Mouse (Mus musculus) MEL (cell line): Measurements from ENCODE around the gene Garnl3.

Experiments used
- CTCF ChIP-seq, 3 experiments: IDR thresholded peaks in 2 of 3; conservative IDR thresholded peaks in 1 of 3; 2 replicates each; pipeline ENCODE4 v1.5.1; 2011 to 2012; ENCODE audit warnings: low read length in 3 of 3, low read depth in 2 of 3, mild to moderate bottlenecking in 2 of 3, improper control_type of control experiment in 1 of 3, inconsistent platforms in 1 of 3, mixed read lengths in 1 of 3, moderate library complexity in 1 of 3; ENCODE audit not compliant: control insufficient read depth in 1 of 3, insufficient read depth in 1 of 3, poor library complexity in 1 of 3, severe bottlenecking in 1 of 3
- E2F4 ChIP-seq: IDR thresholded peaks from 2 replicates; pipeline ENCODE4 v1.6.1; 2011; ENCODE audit warnings: low read depth, low read length, improper control_type of control experiment, borderline replicate concordance
- ELF1 ChIP-seq: IDR thresholded peaks from 2 replicates; pipeline ENCODE4 v1.6.1; 2014; ENCODE audit warnings: low read depth, mild to moderate bottlenecking, inconsistent platforms, low read length, improper control_type of control experiment, moderate library complexity
- EP300 ChIP-seq, 2 experiments: IDR thresholded peaks; 2 replicates each; pipeline ENCODE4 v1.6.1; 2011; ENCODE audit warnings: improper control_type of control experiment in 2 of 2, low read length in 2 of 2, low read depth in 1 of 2, mild to moderate bottlenecking in 1 of 2
- GABPA ChIP-seq: IDR thresholded peaks from 2 replicates; pipeline ENCODE4 v1.6.1; 2012; ENCODE audit warnings: low read depth, mild to moderate bottlenecking, inconsistent platforms, low read length, improper control_type of control experiment, moderate library complexity
- GATA1 ChIP-seq: IDR thresholded peaks from 2 replicates; pipeline ENCODE4 v1.6.1; 2011; ENCODE audit warnings: low read depth, low read length, improper control_type of control experiment
- MAX ChIP-seq: IDR thresholded peaks from 2 replicates; pipeline ENCODE4 v1.6.1; 2011; ENCODE audit warnings: low read length, improper control_type of control experiment
- MEF2A ChIP-seq: IDR thresholded peaks from 2 replicates; pipeline ENCODE4 v1.6.1; 2014; ENCODE audit warnings: low read depth, mild to moderate bottlenecking, inconsistent platforms, low read length, improper control_type of control experiment; ENCODE audit not compliant: poor library complexity, insufficient replicate concordance, severe bottlenecking; ENCODE audit errors: extremely low read depth
- POLR2A ChIP-seq, 2 experiments: IDR thresholded peaks; 2 replicates each; pipeline ENCODE4 v1.6.1; 2011 to 2012; ENCODE audit warnings: low read length in 2 of 2, mild to moderate bottlenecking in 2 of 2, control low read depth in 1 of 2, improper control_type of control experiment in 1 of 2, low read depth in 1 of 2, moderate library complexity in 1 of 2; ENCODE audit not compliant: control insufficient read depth in 1 of 2, insufficient read depth in 1 of 2, poor library complexity in 1 of 2
- RAD21 ChIP-seq: IDR thresholded peaks from 2 replicates; pipeline ENCODE4 v1.6.1; 2011; ENCODE audit warnings: mild to moderate bottlenecking, low read depth, low read length, improper control_type of control experiment
- SMC3 ChIP-seq: IDR thresholded peaks from 2 replicates; pipeline ENCODE4 v1.6.1; 2011; ENCODE audit warnings: low read depth, low read length, improper control_type of control experiment
- USF1 ChIP-seq: IDR thresholded peaks from 2 replicates; pipeline ENCODE4 v1.6.1; 2014; ENCODE audit warnings: low read depth, mild to moderate bottlenecking, inconsistent platforms, low read length, improper control_type of control experiment, moderate library complexity
- USF2 ChIP-seq, 2 experiments: IDR thresholded peaks; 2 replicates each; pipeline ENCODE4 v1.6.1; 2011 to 2012; ENCODE audit warnings: improper control_type of control experiment in 2 of 2, low read length in 2 of 2, borderline replicate concordance in 1 of 2, inconsistent platforms in 1 of 2, low read depth in 1 of 2, mild to moderate bottlenecking in 1 of 2; ENCODE audit not compliant: insufficient read depth in 1 of 2
- ZNF384 ChIP-seq: IDR thresholded peaks from 2 replicates; pipeline ENCODE4 v1.6.1; 2012; ENCODE audit warnings: low read depth, mild to moderate bottlenecking, inconsistent platforms, low read length, improper control_type of control experiment

DNA sequence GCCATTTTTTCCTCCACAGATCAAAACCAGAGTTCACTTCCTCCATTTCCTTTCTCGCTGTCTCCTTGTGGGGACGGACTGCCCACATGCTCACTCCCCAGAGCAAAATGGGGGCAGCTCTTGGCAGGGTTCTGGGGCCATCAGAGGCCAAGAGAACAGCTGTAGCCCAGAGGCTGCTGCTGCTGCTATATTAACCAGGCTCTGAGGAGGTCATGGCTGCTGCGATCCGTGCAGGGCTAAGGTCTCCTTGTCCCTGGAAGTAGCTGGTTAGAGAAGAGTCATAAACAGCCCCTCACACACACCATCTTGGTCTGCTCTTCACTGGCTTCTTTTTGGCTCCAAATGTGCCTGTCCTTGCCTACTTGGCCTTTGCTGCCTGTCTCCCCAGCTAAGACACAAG, 33.8 kb upstream of the Garnl3 start:
- TF ChIP-seq CTCF (IDR thresholded peaks at IDR 0.05 in 2 of 3, conservative IDR thresholded peaks at IDR 0.05 in 1 of 3; ENCODE audit: control insufficient read depth in 1 of 3, insufficient read depth in 1 of 3, low read depth in 2 of 3, low read length in 3 of 3, poor library complexity in 1 of 3, severe bottlenecking in 1 of 3) = no peak
- no peak for TF ChIP-seq POLR2A (IDR thresholded peaks at IDR 0.05; ENCODE audit: control insufficient read depth in 1 of 2, insufficient read depth in 1 of 2, low read depth in 1 of 2, low read length in 2 of 2, poor library complexity in 1 of 2)
- TF ChIP-seq USF1 = no peak
- no peak for TF ChIP-seq GATA1
- TF ChIP-seq USF2 (IDR thresholded peaks at IDR 0.05; ENCODE audit: borderline replicate concordance in 1 of 2, insufficient read depth in 1 of 2, low read depth in 1 of 2, low read length in 2 of 2) = no peak
- TF ChIP-seq GABPA = no peak
- TF ChIP-seq ZNF384 = no peak
- no peak for TF ChIP-seq EP300 (IDR thresholded peaks at IDR 0.05; ENCODE audit: low read depth in 1 of 2, low read length in 2 of 2)
- no peak for TF ChIP-seq ELF1
- no peak for TF ChIP-seq MAX
- TF ChIP-seq SMC3 = no peak
- no peak for TF ChIP-seq RAD21
- no peak for TF ChIP-seq MEF2A
- TF ChIP-seq E2F4 = no peak
